Mouse (Mus musculus) heart, adult 2 months (tissue): ENCODE measurements at regions not wholly inside any gene's neighbourhood (a gene's known extent, or its start where the extent isn't known, plus 50 kb on each side); places are given as distances from the start of the nearest gene placed in this dataset.

Source experiments
- CTCF ChIP-seq: fragments of 200-600 bp; IDR thresholded peaks from 2 replicates; pipeline ENCODE4 v1.8.1; 2022; ENCODE audit warnings: antibody characterized with exemption, mild to moderate bottlenecking, moderate library complexity
- EP300 ChIP-seq: fragments of 200-500 bp; IDR thresholded peaks from 2 replicates; pipeline ENCODE4 v1.6.1; 2011; ENCODE audit warnings: low read depth, low read length, control low read depth; ENCODE audit not compliant: insufficient read depth
- POLR2A ChIP-seq: fragments of 200-500 bp; IDR thresholded peaks from 2 replicates; pipeline ENCODE4 v1.6.1; 2011; ENCODE audit warnings: mild to moderate bottlenecking, low read depth, low read length, control low read depth; ENCODE audit not compliant: insufficient read depth

DNA sequence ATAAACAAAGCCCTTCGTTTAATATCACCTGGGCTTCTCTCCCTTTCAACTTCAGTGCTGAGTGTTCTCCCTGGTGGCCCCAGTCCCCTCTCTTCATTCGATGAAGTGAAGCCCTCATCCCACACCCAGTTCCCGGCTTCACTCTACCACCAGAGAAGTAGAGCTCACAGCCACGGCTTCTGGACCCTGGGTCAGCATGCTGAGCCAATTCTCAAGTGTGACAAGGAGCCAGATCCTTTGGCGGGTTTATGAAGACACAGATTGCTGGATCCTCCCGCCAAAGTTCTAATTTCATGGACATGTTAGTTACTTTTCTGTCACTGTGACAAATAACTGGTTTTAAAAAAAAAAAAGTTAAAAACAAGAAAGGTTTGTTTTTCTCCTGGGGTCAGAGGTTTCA is 76.7 kb upstream of the Srsf6 start:
- TF ChIP-seq CTCF: no peak
- TF ChIP-seq EP300: no peak
- TF ChIP-seq POLR2A: no peak
